Mouse (Mus musculus) gonadal fat pad, adult 2 months (tissue): ENCODE data around the gene Aqp11. TPM values are rescaled to one million over a fixed set of nuclear protein-coding genes. Genes with fewer than 3 reads are reported as not detected.

ENCODE experiments used
- DNase-seq: peaks from one replicate; pipeline ENCODE4 v3.0.0-alpha.2; 2012; ENCODE audit warnings: low read depth
- polyA plus RNA-seq: library from polyadenylated mRNA; depleted of rRNA; stranded (reverse); fragments of >200 nt; gene quantifications from 2 replicates; pipeline ENCODE4 v1.2.3, GENCODE M21; 2012

The Aqp11 gene
- polyA plus RNA-seq, 1 experiment, result 24.1 TPM

DNA sequence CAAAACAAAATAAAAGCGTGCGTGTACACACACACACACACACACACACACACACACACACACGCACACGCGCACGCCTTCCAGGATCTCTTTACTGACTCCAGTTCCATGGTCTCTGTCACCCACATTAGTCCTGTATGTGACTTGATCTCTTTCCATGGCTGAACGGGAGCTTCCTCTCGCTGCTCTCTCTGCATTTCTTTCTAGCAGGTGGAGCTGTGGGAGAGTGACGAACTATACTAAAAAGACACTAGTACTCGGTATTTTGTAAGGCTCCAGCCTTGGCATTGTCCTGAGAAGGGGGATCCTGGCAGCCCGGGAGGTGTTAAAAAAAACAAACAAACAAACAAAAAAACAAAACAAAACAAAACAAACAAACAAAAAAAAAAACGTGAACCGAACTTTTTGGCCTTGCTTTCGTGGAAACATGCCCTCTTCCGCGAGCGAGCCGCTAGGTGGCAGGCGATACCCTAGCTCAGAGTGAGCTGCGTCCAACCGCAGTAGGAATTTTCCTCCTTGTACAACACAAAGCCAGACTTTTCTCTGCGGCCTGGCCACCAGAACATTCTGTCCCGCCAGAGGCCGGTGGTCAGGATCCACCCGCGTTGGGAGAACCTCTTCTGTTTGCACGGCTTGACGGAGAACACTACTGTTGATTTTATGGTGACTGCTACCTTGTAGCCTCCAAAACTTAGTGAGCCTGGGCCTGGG, 9.9 kb upstream of the Aqp11 start:
- no peak for DNase-seq

DNA sequence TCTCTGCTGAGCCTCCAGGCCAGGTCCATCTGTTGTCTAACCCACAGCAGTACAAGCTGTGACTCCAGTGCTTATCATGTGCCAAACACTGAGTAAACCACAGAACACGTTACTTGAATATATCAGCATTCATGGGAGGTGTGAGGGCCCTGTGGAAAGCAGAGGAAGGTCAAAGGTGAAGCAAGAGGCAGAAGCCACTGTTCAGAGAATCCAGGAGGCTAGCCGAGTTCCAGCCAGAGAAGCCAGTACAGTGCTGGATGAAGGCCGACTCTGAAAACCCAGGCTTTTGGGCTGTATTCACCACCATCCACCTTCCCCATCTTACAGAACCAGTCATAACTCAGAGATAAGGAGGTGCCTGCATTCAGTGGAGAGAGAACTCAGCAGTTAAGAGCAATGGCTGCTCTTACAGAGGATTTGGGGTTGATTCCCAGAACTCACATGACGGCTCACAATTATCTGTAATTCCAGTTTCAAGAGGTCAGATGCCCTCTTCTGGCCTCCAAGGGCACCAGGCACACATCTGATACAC, 9.2 kb upstream of the Aqp11 start:
- no peak for DNase-seq

DNA sequence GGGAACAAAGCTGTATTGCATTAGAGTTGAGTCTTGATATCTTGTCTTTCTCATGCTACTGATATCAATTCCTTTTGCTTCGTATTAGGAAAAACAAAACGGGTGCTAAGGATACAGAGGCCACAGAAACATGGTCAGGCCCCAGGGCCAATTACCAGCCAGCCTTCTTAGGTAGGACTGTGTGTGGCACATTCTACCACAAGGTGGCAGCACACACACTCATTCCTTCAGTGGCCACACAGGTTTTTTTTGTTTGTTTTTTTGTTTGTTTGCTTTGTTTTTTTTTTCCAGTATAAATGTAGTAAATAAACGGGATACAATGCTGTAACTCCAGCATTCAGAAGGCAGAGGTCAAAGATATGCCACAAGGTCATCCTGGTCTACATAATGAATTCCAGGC, 7.2 kb upstream of the Aqp11 start:
- DNase-seq, result no peak

GRCm38 (mm10) chr7:97741756-97742291, 3.7 kb upstream of the Aqp11 start:
- DNase-seq, result no peak

- DNase-seq, result no peak
Measured at GRCm38 (mm10) chr7:97740948-97741347, 2.9 kb upstream of the Aqp11 start.

DNA sequence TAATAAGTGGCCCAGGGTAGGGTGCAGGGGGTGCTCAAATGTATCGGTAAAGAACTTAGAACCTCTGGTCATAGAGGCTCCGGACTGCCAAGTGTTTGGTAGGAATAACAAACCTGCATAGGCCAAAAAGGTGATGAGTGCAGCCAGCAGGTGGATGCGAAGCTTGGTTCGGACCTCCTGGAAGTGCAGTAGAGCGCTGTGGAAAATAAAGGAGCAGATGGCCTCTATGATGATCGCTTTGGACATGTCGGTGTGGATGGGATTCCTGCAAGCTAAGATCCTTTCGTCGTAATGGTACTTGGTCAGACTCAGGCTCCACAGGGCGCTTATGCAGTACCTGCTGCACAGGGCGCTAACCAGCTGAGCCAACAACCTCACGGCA, 842 bp downstream of the Aqp11 start:
- DNase-seq, result no peak

DNA sequence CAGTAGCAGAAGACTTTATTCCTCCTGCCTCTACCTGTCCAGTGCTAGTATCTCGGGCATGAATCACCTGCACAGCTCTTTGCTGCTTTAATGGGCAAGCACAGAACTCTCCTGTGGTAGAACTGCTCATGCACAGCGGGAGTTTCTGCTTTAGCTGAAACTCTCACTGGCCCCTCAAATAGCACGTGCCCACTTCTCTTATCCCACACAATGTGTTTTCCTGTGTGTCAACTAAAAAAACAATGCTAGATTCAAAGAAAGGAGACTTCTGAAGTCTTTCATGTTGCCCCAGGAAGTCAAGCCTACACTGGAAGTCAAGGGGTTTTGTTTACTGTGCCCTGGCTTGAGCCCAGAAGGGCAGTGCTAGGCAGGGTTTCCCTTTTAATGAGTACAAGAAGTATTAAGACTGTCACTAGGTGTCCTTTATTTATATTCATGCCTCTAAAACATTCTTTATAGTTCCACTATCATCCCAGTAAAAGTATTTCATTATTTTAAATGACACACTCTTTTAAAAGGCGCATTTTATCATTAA, 2.1 kb downstream of the Aqp11 start:
- DNase-seq, result no peak

GRCm38 (mm10) chr7:97735021-97735420, 3.1 kb downstream of the Aqp11 start:
- DNase-seq, result no peak

DNA sequence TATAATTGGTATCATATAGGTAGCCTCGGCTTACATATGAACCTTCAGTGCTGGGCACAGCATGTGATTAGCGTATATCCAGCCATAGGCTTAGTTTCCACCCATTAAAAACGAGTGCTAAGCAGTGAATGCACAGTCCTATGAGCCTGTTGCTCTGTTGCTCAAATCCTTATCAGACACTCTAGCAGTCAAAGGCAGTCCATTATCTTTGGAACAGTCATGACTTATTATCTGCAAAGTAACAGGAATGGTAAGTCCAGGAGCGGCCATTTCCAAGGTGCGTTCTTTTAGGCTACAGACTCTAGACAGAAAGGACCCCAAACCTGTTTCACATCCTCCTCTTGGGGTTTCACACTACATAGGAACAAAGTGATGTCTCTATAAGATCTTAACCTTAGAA, 4.5 kb downstream of the Aqp11 start:
- DNase-seq, result no peak

- no peak for DNase-seq
Measured at GRCm38 (mm10) chr7:97730427-97730826, 7.7 kb downstream of the Aqp11 start.

GRCm38 (mm10) chr7:97728666-97729614, 9.1 kb downstream of the Aqp11 start:
- DNase-seq, result no peak

GRCm38 (mm10) chr7:97726778-97727177, 11.3 kb downstream of the Aqp11 start:
- DNase-seq, result no peak

DNA sequence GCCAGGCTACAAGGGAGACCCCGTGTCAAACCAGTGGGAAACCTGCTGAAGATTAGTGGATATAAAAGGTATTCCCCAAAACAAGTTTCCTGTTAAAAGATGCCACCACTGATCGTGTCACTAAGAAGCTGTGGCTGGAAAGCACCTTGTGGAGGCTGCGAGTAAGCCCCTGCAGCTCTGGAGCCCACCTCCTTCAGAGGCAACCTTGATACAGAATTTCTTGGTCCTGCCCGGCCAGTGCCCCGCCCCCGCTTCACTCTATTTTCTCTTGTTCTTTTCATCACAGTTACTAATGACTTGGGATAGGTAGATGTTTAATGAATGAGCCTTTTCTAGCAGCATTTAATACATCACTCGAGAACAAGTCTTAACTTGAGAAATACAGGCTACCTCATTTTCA, 12.0 kb downstream of the Aqp11 start:
- DNase-seq, result no peak

DNA sequence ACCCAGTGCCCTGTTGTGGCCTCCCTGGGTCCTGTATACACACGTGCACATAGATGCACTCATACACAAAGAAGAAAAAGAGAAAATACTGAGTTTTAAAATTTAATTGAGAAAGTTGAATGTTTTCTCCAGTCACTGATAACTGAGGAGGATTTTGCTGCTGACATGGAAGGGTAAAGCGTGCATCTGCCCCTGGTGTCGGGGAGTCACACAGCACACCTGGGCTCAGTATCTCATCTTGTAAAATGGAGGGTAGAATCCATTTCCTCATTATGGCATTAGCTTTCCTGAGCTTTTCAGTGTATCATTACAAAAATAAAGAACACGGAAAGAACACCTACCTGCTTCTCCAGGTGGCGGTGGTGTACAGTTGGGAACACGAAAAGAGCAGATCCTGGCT, 12.7 kb downstream of the Aqp11 start:
- DNase-seq, result no peak

DNA sequence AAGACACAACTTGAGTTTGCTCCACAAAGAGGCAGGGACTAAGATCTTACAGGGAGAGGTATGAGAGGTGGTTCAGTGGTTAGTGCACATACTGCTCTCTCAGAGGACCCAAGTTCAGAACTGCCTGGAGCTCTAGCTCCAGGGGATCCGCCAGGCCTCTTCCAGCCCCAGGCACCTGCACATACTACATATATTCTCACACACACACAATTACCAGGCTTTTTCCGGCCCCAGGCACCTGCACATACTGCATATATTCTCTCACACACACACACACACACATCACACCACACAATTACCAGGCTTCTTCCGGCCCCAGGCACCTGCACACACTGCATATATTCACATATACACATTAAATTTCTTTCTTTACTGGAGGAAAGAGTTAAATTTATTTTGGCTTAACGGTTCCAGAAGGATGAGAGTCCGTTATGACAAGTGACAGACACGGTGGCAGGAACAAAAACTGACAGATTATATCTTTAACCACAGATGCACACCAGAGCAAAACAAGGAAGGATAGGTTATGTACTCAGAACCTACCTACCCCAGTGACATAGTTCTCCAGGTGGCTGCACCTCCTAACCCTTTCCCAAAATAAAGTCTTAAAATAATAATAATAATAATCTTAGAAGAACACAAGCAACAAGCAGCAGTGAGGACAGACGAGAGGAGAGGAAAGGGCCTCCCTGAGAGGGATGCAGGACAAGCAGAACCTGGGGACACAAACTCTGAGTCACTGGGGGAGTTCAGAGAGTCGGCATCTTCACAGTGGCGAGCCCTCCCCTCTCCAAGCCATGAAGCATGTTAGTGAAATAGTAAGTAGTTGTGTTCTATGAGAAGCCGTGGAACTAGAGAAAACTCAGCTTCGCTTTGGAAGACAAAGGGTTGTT, 14.2 kb downstream of the Aqp11 start:
- no peak for DNase-seq

- no peak for DNase-seq
Measured at GRCm38 (mm10) chr7:97722278-97722918, 15.7 kb downstream of the Aqp11 start.

GRCm38 (mm10) chr7:97720109-97720508, 18.0 kb downstream of the Aqp11 start:
- DNase-seq, result no peak

DNA sequence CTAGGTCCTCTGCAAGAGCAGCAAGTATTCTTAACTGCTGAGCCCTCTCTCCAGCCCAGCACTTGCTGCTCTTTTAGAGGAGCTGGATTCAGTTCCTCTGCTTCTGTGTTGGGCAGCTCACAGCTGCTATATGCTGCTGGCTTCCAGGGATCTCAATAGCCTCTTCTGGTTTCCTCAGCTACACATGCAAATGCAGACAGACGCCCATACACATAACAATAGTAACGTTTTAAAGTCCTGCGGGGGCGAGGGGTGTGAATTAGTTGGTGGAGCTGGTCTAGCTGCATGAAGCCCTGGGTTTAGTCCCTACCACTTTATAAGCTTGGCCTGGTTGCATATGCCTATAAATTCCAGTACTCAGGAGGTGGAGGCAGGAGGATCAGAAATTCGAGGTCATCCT, 19.0 kb downstream of the Aqp11 start:
- DNase-seq, result no peak

DNA sequence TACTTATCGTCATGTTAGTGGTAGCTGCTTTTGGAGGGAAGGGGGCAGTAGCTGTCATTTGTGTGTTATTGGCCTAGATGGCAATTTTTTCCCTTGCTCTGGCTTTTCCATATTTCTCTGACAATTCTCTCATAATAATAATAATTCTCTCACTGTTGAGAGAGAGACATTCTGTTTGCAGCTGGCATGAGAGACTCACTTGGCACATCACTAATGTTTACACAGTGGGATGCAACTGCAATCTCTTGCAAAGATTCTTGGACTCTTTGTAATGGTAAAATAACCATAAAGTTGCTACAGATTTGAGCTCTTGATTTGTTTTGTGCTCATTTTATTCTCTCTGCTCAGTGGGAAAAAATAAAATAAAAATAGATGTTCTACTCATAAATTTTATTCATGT, 20.8 kb downstream of the Aqp11 start:
- DNase-seq, result no peak

GRCm38 (mm10) chr7:97714651-97715050, 23.4 kb downstream of the Aqp11 start:
- DNase-seq, result no peak

DNA sequence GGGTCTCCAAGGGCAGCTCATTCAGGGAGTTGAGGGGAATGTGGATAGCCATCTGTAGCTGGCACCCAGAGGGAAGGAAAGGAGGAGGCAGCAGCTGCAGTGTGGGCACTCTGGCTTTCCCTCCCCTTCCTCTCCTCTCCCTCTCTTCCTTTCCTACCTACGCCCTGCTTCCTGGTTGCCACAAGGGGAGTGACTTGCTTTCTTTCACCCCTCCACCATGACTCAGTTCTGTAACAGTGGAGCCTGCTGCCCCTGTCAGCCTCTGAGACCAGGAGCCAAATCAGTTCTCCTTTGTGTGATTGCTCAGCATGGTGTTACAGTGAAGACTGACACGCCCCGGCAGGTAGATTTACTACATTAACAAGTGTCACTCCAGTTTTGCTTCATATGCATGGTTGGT, 28.9 kb downstream of the Aqp11 start:
- DNase-seq, result no peak
